Mouse (Mus musculus): ENCODE data around the gene Psma5. TPM values are rescaled to one million over a fixed set of nuclear protein-coding genes. Genes with fewer than 3 reads are reported as not detected.

The Psma5 gene
- polyA plus RNA-seq, 1 experiment from 2014 or later: 297 TPM

DNA sequence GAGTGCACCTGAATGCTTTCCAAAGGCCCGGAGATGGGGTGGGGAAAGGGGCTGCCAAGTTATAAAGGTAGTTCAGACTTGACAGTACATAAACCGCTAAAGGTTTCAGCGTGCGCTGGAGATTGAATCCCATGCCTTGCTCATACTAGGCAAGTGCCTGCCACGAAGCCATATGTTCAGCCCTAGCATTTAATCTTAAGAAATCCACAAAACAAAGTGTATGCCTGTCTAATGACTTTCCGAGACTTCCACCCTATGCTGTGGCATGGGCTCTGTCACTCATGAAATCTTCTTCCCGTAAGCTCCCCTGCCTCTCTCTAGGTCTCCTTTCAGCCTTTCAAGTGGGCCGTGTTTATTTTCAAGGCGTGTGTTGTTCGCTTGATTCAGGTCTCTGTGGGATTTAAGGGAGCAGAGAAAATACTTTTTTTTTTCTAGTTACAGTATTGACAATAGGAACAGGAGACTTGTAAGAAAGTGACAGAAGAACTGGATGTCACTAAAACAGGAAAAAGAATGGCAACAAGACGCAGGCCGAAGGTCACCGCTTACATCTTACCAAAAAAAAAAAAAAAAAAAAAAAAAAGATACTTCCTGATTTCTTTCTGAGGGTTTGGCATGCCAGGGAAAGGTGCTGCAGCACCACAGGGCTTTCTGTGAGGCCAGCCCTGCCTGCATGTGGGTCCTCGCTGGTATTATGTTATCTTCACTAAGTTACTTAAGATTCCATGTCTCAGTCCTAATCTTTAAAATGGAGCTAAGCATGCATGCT lies 30.1 kb downstream of the Psma5 start:
- Histone ChIP-seq H3K9ac (ENCODE audit: low read length) (no peak overlapping the region), H3K27ac (ENCODE audit: low read depth, low read length) (no peak overlapping the region), H3K36me3 (ENCODE audit: control insufficient read depth, insufficient read depth, low read length) (no peaks in the 10 kb centered on the region), H3K4me3 (ENCODE audit: low read depth, low read length) (no peak overlapping the region), H3K4me2 (ENCODE audit: low read depth) (no peak overlapping the region), H3K4me1 (ENCODE audit: control insufficient read depth, insufficient read depth, low read length) (peaks cover 39% of the 10 kb centered on the region), H3K9me3 (ENCODE audit: control insufficient read depth, low read length) (no peaks in the 10 kb centered on the region), H3K27me3 (ENCODE audit: control insufficient read depth, insufficient read depth, low read length) (no peaks in the 10 kb centered on the region)
- no peak for ATAC-seq (ENCODE audit: insufficient read depth, low FRiP score, low TSS enrichment)
- no peak for DNase-seq (ENCODE audit: low spot score)
- 60% methylated on average over 14 of the region's 14 CpGs for WGBS

DNA sequence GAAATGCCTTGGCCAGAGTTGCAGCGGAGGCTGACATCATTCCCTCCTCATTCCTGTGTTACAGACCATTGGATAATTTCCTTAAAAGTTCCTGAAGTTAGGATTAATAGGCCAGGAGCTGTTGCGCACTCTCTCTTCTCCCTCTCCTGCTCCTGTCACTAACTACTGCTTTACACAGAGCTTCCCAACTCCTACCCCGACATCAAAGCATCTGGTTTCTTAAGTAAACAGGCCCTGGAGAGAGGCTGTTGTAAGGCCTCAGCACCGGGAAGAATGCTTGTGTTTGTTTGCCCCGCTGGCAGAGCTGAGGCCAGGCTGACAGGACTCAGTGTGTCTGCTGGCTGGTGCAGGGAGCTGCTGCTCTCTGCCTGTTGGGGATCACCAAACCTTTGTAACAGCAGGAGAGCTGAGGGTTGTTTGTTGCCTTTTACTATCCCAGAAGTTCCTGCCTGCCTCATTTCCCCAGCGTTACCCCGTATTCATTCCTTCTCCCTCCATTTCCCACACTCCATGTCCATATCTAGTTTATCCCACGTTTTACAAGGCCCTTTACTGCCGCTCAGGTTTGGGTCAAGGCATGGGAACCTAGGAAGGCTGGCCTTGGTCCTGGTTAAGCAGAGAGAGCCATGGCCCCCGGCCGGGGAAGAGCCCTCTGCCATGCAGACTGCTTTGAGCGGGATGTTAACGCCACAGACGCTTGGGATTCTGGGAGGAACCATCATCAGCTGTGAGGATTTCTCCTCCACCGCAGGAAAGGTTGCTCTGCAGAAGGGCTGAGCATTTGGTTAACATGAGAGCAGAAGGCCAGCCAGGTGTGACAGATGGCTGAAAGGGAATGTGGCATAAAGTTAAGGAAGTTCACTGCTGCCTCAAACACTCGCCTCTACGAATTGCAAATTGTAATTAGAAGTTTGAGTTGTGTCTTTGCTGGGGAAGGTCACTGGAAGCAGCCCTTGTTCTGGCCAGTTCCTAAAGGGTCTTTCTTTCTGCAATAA lies 31.4 kb downstream of the Psma5 start:
- Histone ChIP-seq H3K9me3 (ENCODE audit: control insufficient read depth, low read length) (no peaks in the 10 kb centered on the region), H3K27me3 (ENCODE audit: control insufficient read depth, insufficient read depth, low read length) (no peaks in the 10 kb centered on the region), H3K27ac (ENCODE audit: low read depth, low read length) (peak overlapping the region; percentile 42; the same call in 1 of the 2 replicates), H3K9ac (ENCODE audit: low read length) (peak overlapping the region; percentile 36; the same call in 1 of the 2 replicates), H3K4me3 (ENCODE audit: low read depth, low read length) (no peak overlapping the region), H3K4me2 (ENCODE audit: low read depth) (peak overlapping the region; percentile 24), H3K4me1 (ENCODE audit: control insufficient read depth, insufficient read depth, low read length) (peaks cover 32% of the 10 kb centered on the region), H3K36me3 (ENCODE audit: control insufficient read depth, insufficient read depth, low read length) (no peaks in the 10 kb centered on the region)
- WGBS: 11% methylated on average over 17 of the region's 17 CpGs
- ATAC-seq (ENCODE audit: insufficient read depth, low FRiP score, low TSS enrichment) (no peak), DNase-seq (ENCODE audit: low spot score) (no peak)

DNA sequence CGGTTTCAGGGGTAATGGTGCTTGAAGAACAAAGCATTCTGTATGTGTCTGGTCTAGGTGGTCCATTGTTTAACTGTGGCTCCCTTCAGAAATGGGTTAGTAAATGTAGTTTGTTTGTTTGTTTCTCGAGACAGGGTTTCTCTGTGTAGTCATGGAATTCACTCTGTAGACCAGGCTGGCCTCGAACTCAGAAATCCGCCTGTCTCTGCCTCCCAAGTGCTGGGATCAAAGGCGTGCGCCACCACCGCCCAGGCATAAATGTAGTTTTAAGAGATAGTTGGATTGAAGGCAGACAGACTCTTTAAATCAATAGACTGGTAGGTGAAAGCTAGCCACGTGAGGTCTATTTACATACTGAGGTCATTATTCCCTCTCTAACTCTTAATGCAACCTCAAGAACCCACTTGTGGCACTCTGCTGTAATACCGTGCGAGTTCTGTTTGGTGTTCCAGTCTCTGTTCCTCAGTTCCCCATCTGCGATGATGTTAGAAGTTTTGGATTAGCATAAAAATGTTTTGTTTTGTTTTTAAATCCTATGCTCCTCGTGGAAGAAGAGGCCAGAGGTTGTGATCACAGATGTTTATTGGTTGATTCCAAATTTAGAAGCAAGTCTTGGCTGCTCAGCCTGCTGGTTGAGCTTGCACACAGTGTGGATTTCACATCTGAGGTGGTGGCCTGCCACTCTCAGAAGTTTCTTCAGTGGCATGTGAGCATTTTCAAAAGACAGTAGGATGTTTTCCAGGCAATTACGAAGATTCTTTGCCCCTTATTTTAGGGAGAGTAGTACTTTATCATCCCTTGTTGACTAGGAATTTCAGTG lies 32.8 kb downstream of the Psma5 start:
- DNase-seq (ENCODE audit: low spot score) (no peak), ATAC-seq (ENCODE audit: insufficient read depth, low FRiP score, low TSS enrichment) (no peak)
- Histone ChIP-seq H3K9ac (ENCODE audit: low read length) (no peak overlapping the region), H3K36me3 (ENCODE audit: control insufficient read depth, insufficient read depth, low read length) (no peaks in the 10 kb centered on the region), H3K27ac (ENCODE audit: low read depth, low read length) (no peak overlapping the region), H3K27me3 (ENCODE audit: control insufficient read depth, insufficient read depth, low read length) (no peaks in the 10 kb centered on the region), H3K4me2 (ENCODE audit: low read depth) (no peak overlapping the region), H3K9me3 (ENCODE audit: control insufficient read depth, low read length) (no peaks in the 10 kb centered on the region), H3K4me3 (ENCODE audit: low read depth, low read length) (no peak overlapping the region), H3K4me1 (ENCODE audit: control insufficient read depth, insufficient read depth, low read length) (peaks cover 28% of the 10 kb centered on the region)
- 84% methylated on average over 13 of the region's 13 CpGs for WGBS

DNA sequence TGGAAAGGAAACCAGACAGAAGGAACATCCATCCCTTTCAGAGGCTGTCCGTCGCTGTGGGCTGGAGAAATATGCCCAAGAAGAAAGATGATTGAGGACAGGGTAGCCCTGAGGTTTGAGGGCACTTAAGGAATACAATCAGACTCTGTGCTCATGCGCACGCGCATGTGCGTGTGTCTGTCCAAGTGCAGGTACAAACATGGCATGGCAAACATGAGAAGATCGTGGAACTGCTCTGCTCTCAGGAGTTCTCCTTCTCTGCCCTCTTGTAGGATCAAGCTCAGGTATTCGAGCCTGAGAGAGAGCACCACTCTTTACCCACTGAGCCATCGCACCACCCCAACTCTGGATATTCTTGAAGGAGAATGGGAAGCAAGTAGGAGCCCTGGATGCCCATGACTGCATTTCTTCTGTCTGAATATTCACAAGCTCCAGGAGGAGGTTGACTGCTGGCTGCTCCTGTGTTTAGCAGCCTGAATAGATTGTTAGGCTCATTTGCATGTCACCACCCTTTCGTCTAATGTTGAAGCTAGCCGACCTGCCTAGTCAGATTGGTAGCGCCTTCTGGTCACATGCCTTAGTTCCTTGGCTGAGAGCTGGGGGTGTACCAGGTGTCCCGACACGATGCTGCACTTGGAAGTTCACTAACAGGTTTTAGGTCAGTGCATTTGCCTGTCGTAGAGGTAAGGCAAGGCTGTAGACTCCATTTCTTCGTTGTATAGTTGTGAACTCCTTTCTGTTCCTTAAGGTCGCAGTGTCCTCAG lies 34.5 kb downstream of the Psma5 start:
- no peak overlapping the region for H3K27ac ChIP-seq (ENCODE audit: low read depth, low read length)
- no peaks in the 10 kb centered on the region for H3K27me3 ChIP-seq (ENCODE audit: control insufficient read depth, insufficient read depth, low read length)
- 65% methylated on average over 17 of the region's 17 CpGs for WGBS
- no peaks in the 10 kb centered on the region for H3K36me3 ChIP-seq (ENCODE audit: control insufficient read depth, insufficient read depth, low read length)
- H3K4me3 ChIP-seq (ENCODE audit: low read depth, low read length): no peak overlapping the region
- peaks cover 36% of the 10 kb centered on the region for H3K4me1 ChIP-seq (ENCODE audit: control insufficient read depth, insufficient read depth, low read length)
- ATAC-seq (ENCODE audit: insufficient read depth, low FRiP score, low TSS enrichment) (no peak), DNase-seq (ENCODE audit: low spot score) (no peak)
- no peaks in the 10 kb centered on the region for H3K9me3 ChIP-seq (ENCODE audit: control insufficient read depth, low read length)
- H3K4me2 ChIP-seq (ENCODE audit: low read depth): no peak overlapping the region
- no peak overlapping the region for H3K9ac ChIP-seq (ENCODE audit: low read length)

DNA sequence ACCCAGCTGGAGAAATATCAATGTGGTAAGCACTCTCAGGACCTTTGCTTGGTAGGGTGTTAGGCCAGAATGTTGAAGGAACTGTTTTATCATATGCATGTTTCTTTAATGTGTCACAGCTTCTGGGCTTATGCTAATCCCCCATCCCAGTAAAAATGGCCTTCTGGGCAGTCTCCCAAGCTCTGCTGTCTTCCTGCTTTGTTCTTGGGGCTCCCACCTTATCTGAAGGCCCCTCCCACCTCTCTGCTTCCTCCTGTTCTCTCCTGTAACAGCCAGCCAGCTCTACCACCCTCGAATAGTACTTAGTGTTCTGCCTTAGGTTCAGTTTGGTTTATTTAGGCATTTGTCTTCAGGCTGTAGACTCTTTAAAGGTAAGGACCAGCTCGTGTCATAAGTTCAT lies 37.7 kb downstream of the Psma5 start:
- no peaks in the 10 kb centered on the region for H3K36me3 ChIP-seq (ENCODE audit: control insufficient read depth, insufficient read depth, low read length)
- WGBS: 52% methylated on average over 2 of the region's 2 CpGs
- DNase-seq (ENCODE audit: low spot score) (no peak), ATAC-seq (ENCODE audit: insufficient read depth, low FRiP score, low TSS enrichment) (no peak)
- H3K4me3 ChIP-seq (ENCODE audit: low read depth, low read length): no peak overlapping the region
- peaks cover 24% of the 10 kb centered on the region for H3K4me1 ChIP-seq (ENCODE audit: control insufficient read depth, insufficient read depth, low read length)
- H3K9me3 ChIP-seq (ENCODE audit: control insufficient read depth, low read length): no peaks in the 10 kb centered on the region
- H3K4me2 ChIP-seq (ENCODE audit: low read depth): no peak overlapping the region
- H3K27me3 ChIP-seq (ENCODE audit: control insufficient read depth, insufficient read depth, low read length): no peaks in the 10 kb centered on the region
- no peak overlapping the region for H3K27ac ChIP-seq (ENCODE audit: low read depth, low read length)
- H3K9ac ChIP-seq (ENCODE audit: low read length): no peak overlapping the region

DNA sequence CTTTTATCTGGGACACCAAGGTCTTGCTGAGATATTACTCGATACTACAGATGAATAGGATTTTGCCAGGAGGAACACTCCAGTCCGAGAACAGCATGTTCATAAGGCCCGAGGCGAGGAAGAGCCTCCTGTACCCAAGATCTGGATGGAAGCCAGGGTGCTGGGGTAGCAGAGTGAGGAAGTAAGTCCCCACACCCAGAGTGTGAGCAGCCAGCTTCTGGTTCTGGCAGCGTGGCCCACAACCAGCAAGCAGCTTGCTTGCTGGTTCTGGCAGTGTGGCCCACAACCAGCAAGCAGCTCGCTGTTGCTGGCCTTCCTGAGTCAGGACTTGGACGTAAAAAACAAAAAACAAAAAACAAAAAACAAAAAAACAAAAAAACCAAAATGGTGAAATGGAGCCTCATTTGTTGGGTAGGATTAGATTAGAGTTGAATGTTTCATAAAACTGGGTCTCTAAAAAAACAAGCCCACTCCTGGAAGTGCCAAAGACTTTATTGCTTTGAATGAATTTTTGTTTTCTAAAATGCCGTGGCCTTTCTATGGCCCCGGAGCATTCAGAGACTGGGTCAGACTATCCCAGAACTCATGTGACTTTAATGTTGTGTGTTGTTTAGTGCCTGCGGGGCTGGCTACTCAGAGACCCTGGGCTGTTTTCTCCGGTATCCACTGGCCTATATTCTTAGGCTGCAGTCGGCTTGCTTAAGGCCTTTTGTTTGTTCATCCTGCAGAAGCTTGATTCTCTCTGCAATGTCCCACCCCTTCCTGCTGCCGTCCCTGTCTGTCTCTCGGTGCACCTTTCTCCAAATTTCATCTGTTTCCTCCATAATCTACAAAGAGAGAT lies 38.9 kb downstream of the Psma5 start:
- ATAC-seq (ENCODE audit: insufficient read depth, low FRiP score, low TSS enrichment) (no peak), DNase-seq (ENCODE audit: low spot score) (no peak)
- Histone ChIP-seq H3K4me3 (ENCODE audit: low read depth, low read length) (peak overlapping the region; percentile 12), H3K4me1 (ENCODE audit: control insufficient read depth, insufficient read depth, low read length) (peaks cover 24% of the 10 kb centered on the region), H3K27ac (ENCODE audit: low read depth, low read length) (peak overlapping the region; percentile 67; the same call in 1 of the 2 replicates), H3K4me2 (ENCODE audit: low read depth) (peak overlapping the region; percentile 32), H3K9me3 (ENCODE audit: control insufficient read depth, low read length) (no peaks in the 10 kb centered on the region), H3K27me3 (ENCODE audit: control insufficient read depth, insufficient read depth, low read length) (no peaks in the 10 kb centered on the region), H3K9ac (ENCODE audit: low read length) (peak overlapping the region; percentile 29), H3K36me3 (ENCODE audit: control insufficient read depth, insufficient read depth, low read length) (no peaks in the 10 kb centered on the region)
- WGBS: 41% methylated on average over 14 of the region's 14 CpGs

DNA sequence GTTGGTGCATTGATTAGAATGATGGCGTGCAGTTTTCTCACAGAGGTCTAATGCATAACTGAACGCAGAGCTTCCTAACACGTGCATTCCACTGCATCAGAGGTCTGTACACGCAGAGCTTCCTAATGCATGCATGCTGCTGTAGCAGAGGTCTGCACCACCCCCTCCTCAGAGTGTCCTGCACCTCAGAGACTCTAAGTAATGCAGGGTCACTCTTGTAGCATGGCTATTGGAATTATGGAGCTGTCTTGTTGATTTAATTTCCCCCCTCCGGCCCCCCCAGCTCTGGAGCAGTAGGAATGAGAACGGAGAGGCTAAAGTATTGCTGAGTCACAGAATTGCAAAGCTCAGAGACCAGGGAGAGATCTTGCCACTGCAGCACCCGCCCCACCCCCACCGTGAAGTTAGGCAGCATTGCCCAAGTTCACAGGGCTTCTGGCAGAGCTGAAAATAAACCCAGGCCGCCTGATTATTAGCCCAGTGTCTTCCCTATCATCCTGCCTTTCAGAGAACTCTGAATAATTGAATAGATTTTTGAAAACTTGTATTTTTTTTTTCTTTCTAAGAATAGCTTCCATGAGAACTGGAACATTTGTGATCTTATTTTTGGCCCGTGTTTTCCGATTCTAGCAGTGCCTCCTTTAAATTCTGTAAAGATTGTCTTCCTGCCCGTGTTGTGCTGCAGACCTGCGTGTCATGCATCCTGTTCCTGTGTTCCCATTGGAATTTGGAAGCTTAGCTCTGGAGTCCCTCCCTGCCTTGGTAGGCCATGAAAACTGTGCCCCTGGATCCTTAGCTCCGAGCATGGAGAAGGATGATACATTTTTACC lies 39.7 kb downstream of the Psma5 start:
- DNase-seq (ENCODE audit: low spot score) (peak; percentile 58), ATAC-seq (ENCODE audit: insufficient read depth, low FRiP score, low TSS enrichment) (peak; percentile 73)
- H3K36me3 ChIP-seq (ENCODE audit: control insufficient read depth, insufficient read depth, low read length): no peaks in the 10 kb centered on the region
- H3K4me1 ChIP-seq (ENCODE audit: control insufficient read depth, insufficient read depth, low read length): peaks cover 24% of the 10 kb centered on the region
- peak overlapping the region; percentile 29 for H3K9ac ChIP-seq (ENCODE audit: low read length)
- H3K4me2 ChIP-seq (ENCODE audit: low read depth): peak overlapping the region; percentile 32
- no peaks in the 10 kb centered on the region for H3K27me3 ChIP-seq (ENCODE audit: control insufficient read depth, insufficient read depth, low read length)
- H3K4me3 ChIP-seq (ENCODE audit: low read depth, low read length): peak overlapping the region; percentile 12
- 20% methylated on average over 14 of the region's 14 CpGs for WGBS
- peak overlapping the region; percentile 67; the same call in 1 of the 2 replicates for H3K27ac ChIP-seq (ENCODE audit: low read depth, low read length)
- no peaks in the 10 kb centered on the region for H3K9me3 ChIP-seq (ENCODE audit: control insufficient read depth, low read length)
